In the genomic region with DNA sequence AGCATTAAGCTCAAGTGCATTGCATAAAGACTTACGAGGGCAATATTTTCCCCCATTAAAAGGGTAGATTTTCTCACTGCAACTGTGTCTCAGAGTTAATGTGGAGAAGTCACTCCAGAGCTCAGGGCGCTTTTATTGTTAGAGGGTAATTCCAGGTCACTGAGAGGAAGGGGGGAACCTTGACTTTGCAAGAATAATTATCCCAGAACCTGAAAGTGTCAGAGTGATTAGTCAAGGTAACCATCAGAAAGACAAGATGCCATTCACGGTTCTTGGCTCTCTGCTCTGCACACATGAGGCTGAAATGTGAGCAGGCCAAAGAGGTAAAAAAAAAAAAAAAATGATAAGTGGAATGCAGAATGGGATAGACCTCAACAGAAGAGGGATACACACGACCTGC, we compare ENCODE assay signal across 24 mouse cellular contexts.
DNase-seq lines count a peak whose midpoint lies in the region; ATAC-seq and TF ChIP-seq lines count a peak whose summit lies in the region.
"Had no signal": no experiment of that assay in that cellular context is flagged by ENCODE, and none has a peak within 500 bp of the region (broad histone marks: within the 10 kb centered on the region; RNA-seq: fewer than 3 reads in every experiment).

No protein-coding gene starts in this region.

- no peak overlapping the region for H3K9ac ChIP-seq in midbrain, embryonic 11.5 days (ENCODE audit: low read length)
- no peak overlapping the region for H3K9ac ChIP-seq in midbrain, embryonic 16.5 days (ENCODE audit: low read depth, low read length)
- H3K9ac ChIP-seq in midbrain, embryonic 14.5 days (replicated peaks; ENCODE audit: low read length): no peak overlapping the region
- H3K9ac ChIP-seq in midbrain, embryonic 13.5 days (replicated peaks): no peak overlapping the region
- H3K9ac ChIP-seq: embryonic facial prominence, embryonic 13.5 days; embryonic facial prominence, embryonic 15.5 days; forebrain, embryonic 12.5 days had no signal

- H3K4me2 ChIP-seq in midbrain, embryonic 11.5 days: no peak overlapping the region
- H3K4me2 ChIP-seq in midbrain, embryonic 16.5 days (ENCODE audit: low read length): no peak overlapping the region
- H3K4me2 ChIP-seq in midbrain, embryonic 14.5 days (ENCODE audit: low read length): no peak overlapping the region
- H3K4me2 ChIP-seq in midbrain, embryonic 13.5 days (replicated peaks): no peak overlapping the region
- H3K4me2 ChIP-seq: embryonic facial prominence, embryonic 13.5 days; embryonic facial prominence, embryonic 15.5 days; forebrain, embryonic 12.5 days had no signal

- H3K36me3 ChIP-seq in midbrain, embryonic 11.5 days (ENCODE audit: control insufficient read depth, insufficient read depth, low read length): no peaks in the 10 kb centered on the region
- no peaks in the 10 kb centered on the region for H3K36me3 ChIP-seq in midbrain, embryonic 16.5 days (ENCODE audit: control insufficient read depth, insufficient read depth, low read length)
- no peaks in the 10 kb centered on the region for H3K36me3 ChIP-seq in midbrain, embryonic 14.5 days (ENCODE audit: control insufficient read depth, insufficient read depth, low read length)
- H3K36me3 ChIP-seq in midbrain, embryonic 13.5 days: no peaks in the 10 kb centered on the region
- H3K36me3 ChIP-seq: embryonic facial prominence, embryonic 13.5 days; embryonic facial prominence, embryonic 15.5 days; forebrain, embryonic 10.5 days; forebrain, embryonic 12.5 days had no signal

- TF ChIP-seq CTCF in brain, embryonic 14.5 days (IDR thresholded peaks at IDR 0.05; ENCODE audit: borderline replicate concordance, extremely low read depth, insufficient read depth, insufficient read length): no peak

- H3K27me3 ChIP-seq in midbrain, embryonic 11.5 days (ENCODE audit: control insufficient read depth, insufficient read depth, low read length): no peaks in the 10 kb centered on the region
- no peaks in the 10 kb centered on the region for H3K27me3 ChIP-seq in midbrain, embryonic 16.5 days (ENCODE audit: control insufficient read depth, insufficient read depth, low read depth, low read length)
- H3K27me3 ChIP-seq in midbrain, embryonic 14.5 days (ENCODE audit: control insufficient read depth, insufficient read depth, low read length): no peaks in the 10 kb centered on the region
- no peaks in the 10 kb centered on the region for H3K27me3 ChIP-seq in midbrain, embryonic 13.5 days
- H3K27me3 ChIP-seq: embryonic facial prominence, embryonic 13.5 days; embryonic facial prominence, embryonic 15.5 days; forebrain, embryonic 12.5 days had no signal

- DNase-seq in midbrain, embryonic 11.5 days (ENCODE audit: low spot score, missing footprints): peak; percentile 87
- DNase-seq in midbrain, embryonic 14.5 days: peak; percentile 34
- DNase-seq in brain, embryonic 14.5 days (ENCODE audit: low read depth): peak; percentile 39
- no peak for DNase-seq in gastrocnemius, postnatal 4 days (ENCODE audit: low spot score in 2 of 2)
- DNase-seq: adrenal gland, adult 8-10 months; adrenal gland, postnatal 14 days; adrenal gland, postnatal 36 days; cerebellum, adult 11 months; cerebellum, adult 8-10 months; cerebellum, adult 9-11 months; cerebellum, postnatal 14 days; cerebellum, postnatal 36 days; embryo, embryonic 11 days had no signal

- TF ChIP-seq POLR2A in brain, embryonic 14.5 days (IDR thresholded peaks at IDR 0.05; ENCODE audit: borderline replicate concordance, extremely low read depth, insufficient read depth, insufficient read length, poor library complexity, severe bottlenecking): no peak

- 40% methylated on average over 4 of the region's 4 CpGs for WGBS in midbrain, embryonic 11.5 days
- 36% methylated on average over 4 of the region's 4 CpGs for WGBS in midbrain, embryonic 16.5 days
- WGBS in midbrain, embryonic 14.5 days: 19% methylated on average over 4 of the region's 4 CpGs
- 38% methylated on average over 4 of the region's 4 CpGs for WGBS in midbrain, embryonic 13.5 days

- H3K27ac ChIP-seq in midbrain, embryonic 11.5 days (ENCODE audit: low read depth, low read length): no peak overlapping the region
- no peak overlapping the region for H3K27ac ChIP-seq in midbrain, embryonic 16.5 days (ENCODE audit: low read length)
- no peak overlapping the region for H3K27ac ChIP-seq in midbrain, embryonic 14.5 days (replicated peaks; ENCODE audit: low read depth, low read length)
- H3K27ac ChIP-seq in midbrain, embryonic 13.5 days: no peak overlapping the region; the same call in 1 of the 2 replicates
- H3K27ac ChIP-seq: embryonic facial prominence, embryonic 13.5 days; embryonic facial prominence, embryonic 15.5 days; forebrain, embryonic 10.5 days; forebrain, embryonic 12.5 days had no signal

- no peaks in the 10 kb centered on the region for H3K4me1 ChIP-seq in midbrain, embryonic 11.5 days (ENCODE audit: control insufficient read depth, insufficient read depth, low read length)
- H3K4me1 ChIP-seq in midbrain, embryonic 16.5 days (ENCODE audit: control insufficient read depth, insufficient read depth, low read length): 0 out of 2 replicates have a peak, but pooled peaks cover 4% of the 10 kb centered on the region
- peaks cover 4% of the 10 kb centered on the region; the same call in 1 of the 2 replicates for H3K4me1 ChIP-seq in midbrain, embryonic 14.5 days (ENCODE audit: control insufficient read depth, insufficient read depth, low read length)
- H3K4me1 ChIP-seq in midbrain, embryonic 13.5 days (replicated peaks): peaks cover 23% of the 10 kb centered on the region
- H3K4me1 ChIP-seq: embryonic facial prominence, embryonic 13.5 days; embryonic facial prominence, embryonic 15.5 days; forebrain, embryonic 10.5 days had no signal

- no peak overlapping the region for H3K4me3 ChIP-seq in midbrain, embryonic 11.5 days (ENCODE audit: low read depth, low read length)
- H3K4me3 ChIP-seq in midbrain, embryonic 16.5 days (ENCODE audit: low read depth, low read length): no peak overlapping the region
- no peak overlapping the region for H3K4me3 ChIP-seq in midbrain, embryonic 14.5 days (replicated peaks; ENCODE audit: low read depth, low read length)
- H3K4me3 ChIP-seq in midbrain, embryonic 13.5 days (replicated peaks): no peak overlapping the region
- H3K4me3 ChIP-seq: embryonic facial prominence, embryonic 13.5 days; embryonic facial prominence, embryonic 15.5 days; erythroblast, embryonic 14.5 days; forebrain, embryonic 10.5 days; forebrain, embryonic 12.5 days had no signal

- H3K9me3 ChIP-seq in midbrain, embryonic 11.5 days (ENCODE audit: control insufficient read depth, low read length): no peaks in the 10 kb centered on the region
- H3K9me3 ChIP-seq in midbrain, embryonic 16.5 days (replicated peaks; ENCODE audit: control insufficient read depth, low read length, poor library complexity, severe bottlenecking): no peaks in the 10 kb centered on the region
- H3K9me3 ChIP-seq in midbrain, embryonic 14.5 days (ENCODE audit: control insufficient read depth, low read length): no peaks in the 10 kb centered on the region
- H3K9me3 ChIP-seq in midbrain, embryonic 13.5 days: no peaks in the 10 kb centered on the region
- H3K9me3 ChIP-seq: embryonic facial prominence, embryonic 13.5 days; embryonic facial prominence, embryonic 15.5 days; forebrain, embryonic 10.5 days; forebrain, embryonic 12.5 days had no signal

- peak; percentile 58; the same call in 1 of the 2 replicates for ATAC-seq in midbrain, embryonic 11.5 days (ENCODE audit: low FRiP score)
- ATAC-seq in midbrain, embryonic 16.5 days: no peak
- ATAC-seq in midbrain, embryonic 14.5 days (ENCODE audit: low FRiP score, low TSS enrichment): peak; percentile 27; the same call in 1 of the 2 replicates
- no peak for ATAC-seq in midbrain, embryonic 13.5 days
- ATAC-seq: activated CD4-positive, CD25-positive, alpha-beta regulatory T cell, adult 4 months; forebrain, embryonic 14.5 days; forebrain, embryonic 16.5 days; Patski had no signal

Comparison
In these comparisons a context has a peak if more than half of its experiments do, and no peak if none do; other contexts are left out.
1. ATAC-seq: peak in midbrain, embryonic 11.5 days (single experiment) and midbrain, embryonic 14.5 days (single experiment); none in midbrain, embryonic 16.5 days (single experiment) and midbrain, embryonic 13.5 days (single experiment).
2. DNase-seq: peak in midbrain, embryonic 11.5 days (single experiment), midbrain, embryonic 14.5 days (single experiment) and brain, embryonic 14.5 days (single experiment); none in gastrocnemius, postnatal 4 days (0 of 2).